Mouse (Mus musculus): ENCODE data around the gene Tmem239.
"Not testable (repeated sequence)": the region's sequence is repeated elsewhere in the genome, so short reads cannot be mapped to it uniquely, and the experiment has no call there.

Tmem239 gene

DNA sequence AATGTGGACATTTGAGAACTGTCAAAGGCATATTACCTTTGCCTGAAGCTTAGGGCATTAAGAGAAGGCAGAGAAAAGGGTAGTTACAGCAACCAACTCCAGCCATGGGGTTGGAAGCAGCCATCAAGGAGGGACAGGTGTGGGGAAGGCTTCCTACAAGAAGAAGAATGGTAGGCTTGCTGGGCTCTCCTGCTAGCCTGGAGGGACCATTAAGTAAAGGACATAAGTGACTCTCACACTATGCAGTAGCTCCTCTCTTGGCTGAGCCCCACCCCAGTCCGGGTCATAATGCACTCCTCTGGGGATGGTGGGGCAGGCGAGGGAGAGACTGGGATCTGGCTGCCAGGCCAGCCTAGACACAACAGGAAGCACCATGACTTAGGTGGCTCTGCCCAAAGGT, at the start of gene Tmem239:
Gene Tmem239 (plus strand): TSS at position 301 of the 400 bp plus-strand sequence.
- DNase-seq (ENCODE audit: low read depth, low spot score) = no peak

DNA sequence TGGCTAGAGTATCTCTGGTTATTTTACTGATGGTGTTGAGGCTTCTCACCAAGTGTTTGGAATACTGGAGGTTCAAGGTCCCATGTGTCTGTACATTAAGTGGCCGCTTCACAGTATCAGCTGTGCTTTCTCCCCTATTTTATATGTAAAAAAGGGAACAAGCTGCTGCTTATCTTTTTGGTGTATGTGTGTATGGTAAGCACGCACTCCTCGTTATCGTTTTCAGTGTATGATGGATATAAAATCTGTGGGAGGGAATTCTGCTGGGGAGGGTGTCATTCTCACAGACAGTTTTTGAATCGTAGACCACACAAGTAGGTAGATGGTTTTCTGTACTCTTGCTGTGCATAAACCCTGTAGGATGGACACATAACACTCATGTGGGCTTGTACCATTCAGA, 48.7 kb upstream of the Tmem239 start:
- no peak for DNase-seq (ENCODE audit: low read depth, low spot score)

DNA sequence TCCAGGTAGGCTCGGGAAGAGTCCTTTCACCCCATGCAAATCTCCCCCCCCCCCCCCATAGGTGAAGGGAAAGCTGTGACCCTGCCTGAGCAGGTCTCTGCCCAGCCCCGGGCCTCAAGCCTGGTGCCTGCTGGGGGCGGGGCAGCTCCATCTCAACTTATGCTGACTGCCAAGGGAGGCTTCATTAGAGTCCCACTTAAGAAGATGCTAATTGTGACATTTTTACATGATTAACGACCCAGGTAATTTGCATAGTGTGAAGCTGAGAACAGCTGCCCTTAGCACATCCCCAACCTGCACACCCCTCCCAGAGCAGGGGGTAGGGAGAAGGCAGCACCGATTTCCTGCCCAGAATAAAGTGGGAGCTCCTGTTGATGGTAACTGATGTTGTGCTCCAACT, 47.4 kb upstream of the Tmem239 start:
- no peak for DNase-seq (ENCODE audit: low read depth, low spot score)

DNA sequence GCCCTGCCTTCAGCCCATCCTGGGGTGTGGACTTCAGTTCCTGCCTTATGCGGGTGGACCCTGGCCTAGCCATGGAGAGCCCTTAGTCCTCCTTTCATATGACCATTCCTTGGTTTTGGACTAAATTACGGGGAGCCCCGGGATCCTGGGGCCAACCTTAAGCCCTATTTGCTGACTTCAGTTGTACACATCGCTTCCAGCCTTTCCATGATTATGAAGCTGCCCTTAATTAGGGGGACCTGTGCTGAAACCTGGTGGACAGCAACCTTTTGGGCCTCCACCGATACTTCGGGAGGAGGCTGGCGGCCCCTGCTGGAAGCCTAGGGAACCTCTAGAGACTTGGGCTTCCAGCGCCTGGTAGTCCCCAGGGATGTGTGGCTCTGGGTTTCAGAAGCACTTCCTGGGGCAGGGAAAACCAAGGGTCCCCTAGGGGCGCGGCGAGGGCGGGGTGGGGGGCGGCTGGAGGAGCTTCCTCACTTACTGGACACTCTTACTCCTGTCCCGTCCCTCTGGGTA, 43.7 kb upstream of the Tmem239 start:
- no peak for DNase-seq (ENCODE audit: low read depth, low spot score)

DNA sequence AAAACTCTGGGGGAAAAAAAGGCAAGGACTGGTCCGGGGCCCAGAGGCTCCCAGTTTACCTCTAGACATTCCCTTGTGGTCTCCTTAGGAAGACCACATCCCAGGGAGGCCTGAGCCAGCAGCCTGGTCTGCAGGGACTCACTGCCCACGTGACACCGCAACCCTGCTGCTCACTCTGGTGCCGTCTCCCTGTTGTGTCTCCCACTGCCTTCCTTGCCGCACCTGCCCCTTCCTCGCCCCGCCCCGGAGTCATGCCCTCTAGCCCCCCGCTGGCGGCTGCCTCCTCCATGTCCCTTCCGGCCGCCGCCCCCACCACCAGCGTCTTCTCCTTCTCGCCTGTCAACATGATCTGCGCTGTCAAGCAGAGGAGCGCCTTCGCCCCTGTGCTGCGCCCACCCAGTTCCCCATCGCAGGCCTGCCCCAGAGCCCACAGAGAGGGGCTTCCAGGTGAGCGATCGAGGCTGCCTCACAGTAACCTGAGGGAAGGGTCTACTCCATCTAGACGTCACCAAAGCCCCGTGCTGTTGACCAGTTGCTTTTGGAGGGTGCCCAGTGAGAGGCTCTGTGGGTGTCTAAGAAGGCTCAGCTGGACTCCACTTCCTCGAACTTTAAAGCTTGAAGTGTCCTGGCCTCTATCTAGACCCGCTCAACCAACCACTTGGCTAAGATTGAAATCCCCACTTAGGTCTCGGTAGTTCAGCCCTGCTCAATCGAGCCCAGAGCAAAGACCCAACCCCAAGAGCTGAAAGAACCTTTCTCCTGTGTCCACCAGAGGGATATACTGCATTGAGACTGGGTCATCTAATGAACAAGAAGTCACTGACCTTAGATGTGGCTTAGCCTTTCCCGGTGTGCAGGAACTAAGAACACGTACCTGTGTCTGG, 40.8 kb upstream of the Tmem239 start:
- DNase-seq (ENCODE audit: low read depth, low spot score) = no peak

DNA sequence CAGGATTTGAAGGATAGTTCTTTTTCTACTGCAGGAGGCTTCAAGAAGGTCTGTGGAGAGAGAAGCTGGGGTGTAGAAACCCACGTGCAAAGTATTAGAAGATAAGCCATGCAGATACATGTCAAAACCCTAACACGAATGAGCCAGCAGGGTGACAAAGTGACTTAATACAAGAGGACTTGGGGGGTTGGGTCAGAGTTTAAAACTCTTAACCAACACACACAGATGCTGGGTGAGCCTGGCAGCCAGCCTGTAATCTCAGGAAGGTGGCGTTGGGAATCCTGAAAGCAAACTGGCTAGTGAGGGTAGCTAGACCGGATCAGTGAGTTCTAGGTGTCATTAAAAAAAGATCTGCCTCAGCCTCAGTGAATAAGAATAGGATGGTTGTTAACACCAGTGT, 38.9 kb upstream of the Tmem239 start:
- DNase-seq (ENCODE audit: low read depth, low spot score) = no peak

DNA sequence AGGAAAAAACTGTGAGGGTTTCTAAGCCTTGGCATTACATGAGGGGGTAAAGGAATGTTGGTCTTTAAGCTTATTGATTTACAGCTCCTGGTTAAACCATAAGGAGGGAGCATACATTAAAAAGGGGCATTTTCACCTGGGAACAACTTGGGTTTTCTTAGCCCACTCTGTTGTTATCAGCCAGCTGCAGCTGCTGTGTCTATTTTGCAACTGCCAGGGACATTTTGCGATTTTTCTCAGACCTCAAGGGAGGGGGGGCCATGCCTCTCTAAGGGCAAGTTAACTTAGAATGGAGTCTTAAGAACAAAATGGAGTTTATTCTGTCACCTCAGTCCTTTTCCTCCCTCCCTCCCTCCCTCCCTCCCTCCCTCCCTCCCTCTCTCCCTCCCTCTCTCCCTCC, 33.3 kb upstream of the Tmem239 start:
- not testable (repeated sequence) for DNase-seq (ENCODE audit: low read depth, low spot score)

DNA sequence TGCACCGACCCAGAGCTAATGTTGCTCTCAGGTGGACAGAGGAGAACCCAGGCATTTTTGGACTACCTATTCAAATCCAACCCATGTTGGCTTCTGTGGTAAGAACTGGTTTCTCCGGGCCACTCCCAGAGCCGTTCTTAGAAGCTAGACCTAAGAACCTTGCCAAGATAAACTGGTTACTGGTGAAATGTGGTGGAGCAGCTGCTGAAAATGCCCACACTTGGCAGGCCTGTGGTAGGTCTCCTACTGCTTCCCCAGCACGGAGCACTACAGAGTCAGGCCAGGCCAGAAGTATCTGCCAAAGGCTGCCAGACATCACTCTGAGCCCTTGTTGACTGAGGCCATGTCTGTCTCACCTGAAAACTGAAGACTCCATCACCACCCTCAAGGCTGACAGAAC, 31.3 kb upstream of the Tmem239 start:
- no peak for DNase-seq (ENCODE audit: low read depth, low spot score)

DNA sequence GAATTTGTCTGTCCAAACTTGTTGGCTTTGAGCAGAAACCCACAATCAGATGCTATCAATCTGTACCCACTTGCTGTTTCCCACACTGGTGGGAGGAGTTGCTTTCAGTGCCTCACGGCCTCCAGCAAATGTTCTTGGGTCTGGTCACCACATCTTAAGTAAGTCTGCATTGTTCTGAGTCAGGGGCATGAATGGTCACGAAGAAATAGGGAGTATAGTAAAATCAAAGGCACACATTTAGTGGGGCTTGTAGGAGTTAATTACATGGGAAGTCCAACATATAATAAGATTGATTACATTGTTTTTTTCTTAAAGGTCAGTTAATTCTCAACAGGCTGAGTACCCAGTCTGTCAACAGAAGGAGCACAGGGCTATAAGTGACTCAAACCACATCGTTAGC, 23.1 kb upstream of the Tmem239 start:
- DNase-seq (ENCODE audit: low read depth, low spot score) = no peak

DNA sequence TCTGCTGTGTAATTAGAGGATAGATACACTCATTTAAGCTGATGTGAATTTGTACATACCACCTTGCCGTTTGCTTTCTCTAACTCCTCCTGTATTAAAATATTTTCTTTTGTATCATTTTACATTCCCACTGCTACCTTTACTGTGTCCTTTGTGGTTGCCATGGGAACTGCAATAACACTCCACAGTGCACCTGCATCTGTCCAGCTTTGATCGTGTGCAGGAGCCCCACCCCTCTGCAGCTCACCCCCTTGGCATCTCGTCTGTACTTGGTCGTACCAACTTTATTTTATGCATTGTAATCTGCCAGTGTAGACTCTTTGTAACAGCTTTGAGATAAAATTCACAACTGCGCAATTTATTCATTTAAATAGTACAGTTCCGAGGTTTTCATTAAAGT, 22.4 kb upstream of the Tmem239 start:
- no peak for DNase-seq (ENCODE audit: low read depth, low spot score)

DNA sequence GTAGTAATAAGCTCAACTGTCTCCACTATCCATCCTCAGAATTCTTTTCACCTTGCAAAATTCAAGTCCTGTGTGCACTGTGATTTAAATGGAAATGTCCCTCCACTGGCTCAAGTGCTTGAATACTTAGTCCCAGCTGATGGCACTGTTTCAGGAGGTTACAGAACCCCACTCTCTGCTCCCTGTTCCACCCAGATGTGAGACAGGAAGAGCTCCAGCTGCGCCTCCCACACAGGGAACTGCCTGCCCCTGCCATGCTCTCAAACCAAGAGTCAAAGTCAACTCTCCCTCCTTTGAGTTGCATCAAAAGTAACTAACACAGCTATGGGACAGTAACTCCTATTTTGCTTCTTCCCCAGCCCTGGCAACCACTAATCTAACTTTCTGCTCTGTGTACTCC, 20.1 kb upstream of the Tmem239 start:
- DNase-seq (ENCODE audit: low read depth, low spot score) = no peak

DNA sequence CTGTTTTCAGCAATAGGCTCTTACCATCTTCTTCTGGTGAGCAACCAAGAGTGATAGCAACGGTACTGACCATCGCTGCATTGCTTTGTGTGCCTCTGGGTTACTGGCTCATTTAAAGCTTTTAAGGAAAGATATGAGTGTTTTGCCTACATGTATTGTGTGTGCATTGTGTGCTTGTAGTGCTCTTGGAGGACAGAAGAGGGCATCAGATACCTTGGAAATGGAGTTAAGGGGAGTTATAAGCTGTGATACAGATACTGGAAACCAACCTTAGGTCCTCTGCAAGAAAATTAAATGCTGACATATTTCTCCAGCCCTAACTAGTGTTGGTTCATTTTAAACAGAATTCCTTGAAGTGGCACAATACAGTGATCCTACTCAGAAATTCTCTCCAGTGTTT, 17.5 kb upstream of the Tmem239 start:
- DNase-seq (ENCODE audit: low read depth, low spot score) = no peak

DNA sequence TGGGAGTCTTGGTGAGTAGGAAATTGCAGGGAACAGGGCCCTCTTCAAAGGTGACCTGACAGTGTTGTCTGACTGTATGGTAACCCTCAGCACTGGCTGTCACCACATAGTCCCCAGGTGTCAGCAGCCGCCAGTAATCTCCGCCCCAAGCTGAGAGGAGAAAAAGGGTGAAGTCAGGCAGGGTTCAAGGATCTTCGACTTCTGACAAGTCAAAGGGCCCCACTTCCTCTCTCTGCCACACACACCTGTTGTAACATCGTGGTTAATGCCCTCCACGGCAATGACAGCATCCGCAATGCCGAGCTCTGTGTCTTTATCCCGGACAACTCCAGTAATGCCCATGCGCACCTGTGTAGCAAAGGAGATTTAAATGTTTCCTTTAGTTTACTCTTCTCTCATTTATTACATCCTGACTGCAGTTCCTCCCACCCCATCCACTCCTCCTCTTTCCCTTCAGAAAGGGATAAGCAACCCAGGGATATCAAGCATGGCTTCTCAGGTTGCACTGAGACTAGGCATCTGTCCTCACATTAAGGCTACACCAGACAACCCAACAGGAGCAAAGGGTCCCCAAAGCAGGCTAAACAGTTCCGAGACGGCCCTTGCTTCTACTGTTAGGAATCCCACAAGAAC, 15.2 kb upstream of the Tmem239 start:
- DNase-seq (ENCODE audit: low read depth, low spot score) = no peak

DNA sequence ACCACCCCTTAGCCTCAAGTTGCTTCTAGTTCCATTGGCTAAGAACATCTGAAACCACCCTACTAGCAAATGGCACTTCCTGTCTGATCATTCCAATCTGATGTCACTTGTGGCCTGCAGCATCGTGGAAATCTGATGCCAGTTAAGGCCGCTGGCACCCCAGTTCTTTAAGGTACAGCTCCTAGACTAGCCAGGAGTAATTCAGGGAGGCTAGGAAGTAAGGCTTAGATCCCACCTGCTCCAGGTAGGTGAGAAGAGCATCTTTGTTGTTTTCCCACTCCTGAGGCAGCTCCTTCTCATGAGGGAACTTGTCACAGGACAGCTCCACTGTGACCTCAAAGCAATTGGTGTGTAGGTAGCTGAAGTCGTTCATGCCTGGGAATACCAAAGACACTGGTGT, 13.4 kb upstream of the Tmem239 start:
- no peak for DNase-seq (ENCODE audit: low read depth, low spot score)

DNA sequence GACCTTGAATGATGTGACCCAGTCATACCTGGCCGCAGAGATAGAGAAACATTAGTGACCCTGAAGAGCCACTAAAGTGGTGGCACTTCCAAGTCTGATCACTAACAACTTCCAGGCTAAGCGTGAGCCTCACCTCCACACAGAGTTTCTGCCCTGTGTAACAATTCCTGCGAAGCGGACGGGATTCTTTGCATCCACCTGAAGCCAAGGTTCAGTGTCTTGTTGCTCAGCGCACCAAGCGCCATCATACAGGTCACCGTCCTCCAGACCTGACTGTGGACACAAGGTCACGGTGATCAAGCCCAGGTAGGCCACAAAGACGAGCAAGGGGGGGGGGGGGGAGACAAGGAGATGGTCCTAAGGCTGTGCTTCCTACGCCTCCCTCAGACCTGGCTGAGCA, 10.6 kb upstream of the Tmem239 start:
- DNase-seq (ENCODE audit: low read depth, low spot score) = no peak

DNA sequence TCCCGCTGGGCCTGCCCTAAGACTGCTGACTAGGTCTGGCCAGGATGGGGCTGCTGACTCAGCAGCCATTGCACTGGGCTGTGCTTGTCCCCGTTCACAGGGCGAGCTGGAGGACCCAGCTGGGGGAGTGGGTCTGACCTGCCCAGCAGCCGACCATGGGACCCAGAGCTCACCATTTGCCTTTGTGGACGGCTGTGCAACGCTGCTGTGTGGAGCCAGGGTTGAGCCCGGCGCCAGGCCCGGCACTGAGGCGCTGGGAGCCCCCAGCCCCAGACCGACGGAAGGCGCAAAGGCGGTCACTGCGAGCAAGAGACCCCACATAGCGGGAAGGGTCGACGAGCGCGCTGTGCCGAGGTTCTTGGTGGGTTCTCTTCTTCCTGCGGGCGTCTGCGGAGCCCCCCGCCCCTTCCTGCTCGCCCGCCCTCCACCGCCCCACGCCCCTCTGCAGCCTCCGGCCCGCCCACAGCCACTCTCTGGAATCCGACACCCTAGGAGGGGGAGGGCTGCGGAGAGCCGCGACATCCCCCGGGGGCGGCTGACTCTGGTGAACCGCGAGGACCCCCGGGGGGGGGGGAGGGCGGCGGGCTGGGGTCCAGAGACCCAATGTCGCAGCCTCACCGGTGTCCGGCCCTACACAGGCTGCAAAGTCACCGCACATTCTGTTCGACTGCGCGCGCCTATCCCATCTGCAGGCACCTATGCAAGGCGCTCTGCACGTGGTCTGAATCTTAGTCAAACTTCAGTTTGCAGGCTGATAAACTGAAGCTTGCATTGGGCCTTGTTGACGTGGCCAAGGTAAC, 8.9 kb upstream of the Tmem239 start, which contains the start of gene Cpxm1:
Gene Cpxm1 (minus strand): TSS at position 389 of the 800 bp plus-strand sequence.
- no peak for DNase-seq (ENCODE audit: low read depth, low spot score)

DNA sequence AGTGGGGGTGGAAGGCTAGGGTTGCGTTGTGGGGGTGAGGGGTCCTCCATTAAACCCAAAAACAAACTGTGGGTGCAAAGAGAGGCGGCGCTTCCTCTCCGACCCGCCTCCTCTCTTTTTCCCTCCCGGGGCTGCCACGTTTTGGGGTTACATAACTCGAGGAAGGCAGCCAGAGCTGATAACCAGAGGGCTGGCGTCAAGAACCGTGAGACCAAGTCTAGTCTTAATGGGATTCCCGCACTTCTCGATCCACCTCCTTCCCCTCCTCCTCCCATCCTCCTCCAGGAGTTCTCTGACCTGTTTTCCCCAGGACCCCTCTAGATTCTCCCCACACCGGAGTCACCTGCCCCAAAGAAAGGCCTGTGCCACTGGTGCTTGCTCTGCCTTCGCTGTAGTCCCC, 8.2 kb upstream of the Tmem239 start:
- no peak for DNase-seq (ENCODE audit: low read depth, low spot score)

DNA sequence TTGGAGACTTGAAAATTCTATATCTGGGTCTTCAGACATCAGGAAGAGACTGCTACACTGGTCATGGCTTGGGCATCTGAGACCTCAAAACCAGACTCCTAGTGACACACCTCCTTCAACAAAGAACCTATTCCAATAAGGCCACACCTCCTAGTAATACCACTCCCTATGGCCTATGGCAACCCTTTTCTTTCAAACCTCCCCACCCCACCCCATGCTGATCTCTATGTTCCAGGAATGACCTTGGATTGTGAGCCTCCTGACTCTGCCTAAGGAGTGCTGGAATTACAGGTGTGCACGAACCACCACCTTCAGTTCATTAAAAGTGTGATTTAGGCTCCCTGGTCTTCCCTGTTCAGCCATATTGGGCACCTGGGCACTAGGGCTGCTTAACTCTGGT, 6.2 kb upstream of the Tmem239 start:
- DNase-seq (ENCODE audit: low read depth, low spot score) = no peak

DNA sequence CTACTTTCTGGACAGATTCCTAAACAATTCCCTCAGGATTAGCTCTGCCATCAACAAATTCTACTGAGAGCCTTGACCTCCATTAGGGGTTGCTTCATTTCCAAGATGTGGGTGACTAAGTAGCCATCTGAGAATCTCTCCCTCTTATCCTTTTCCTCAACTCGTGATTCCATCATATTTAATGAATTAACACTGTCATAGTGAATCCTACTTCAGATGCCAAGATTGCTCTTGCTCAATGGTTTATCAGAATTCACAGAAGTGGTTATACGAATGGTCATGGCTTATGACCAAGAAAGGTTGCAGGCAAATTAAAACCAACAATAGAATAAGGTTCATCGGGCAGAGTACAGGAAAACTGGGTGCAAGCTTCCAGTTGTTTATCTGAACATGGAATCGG, 4.4 kb upstream of the Tmem239 start:
- no peak for DNase-seq (ENCODE audit: low read depth, low spot score)

DNA sequence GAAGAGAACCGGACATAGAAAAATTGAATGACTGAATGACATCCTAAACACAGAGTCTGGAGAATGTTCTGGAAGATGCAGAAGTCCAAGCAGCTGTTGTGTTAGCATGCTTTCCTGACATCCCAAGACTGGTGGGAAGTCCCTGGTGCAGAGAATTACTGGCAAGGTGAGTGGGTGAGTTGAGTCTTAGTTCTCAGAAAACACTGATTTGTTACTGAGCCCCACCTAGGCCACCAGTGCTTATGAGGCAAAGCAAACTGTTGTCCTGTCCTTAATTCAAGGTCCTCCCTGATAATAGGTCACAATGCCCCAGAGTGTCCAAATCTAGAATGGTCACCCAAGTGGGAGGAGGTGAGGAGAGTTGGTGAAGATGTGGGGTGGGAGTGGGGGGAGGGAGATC, 1.3 kb upstream of the Tmem239 start, which contains the start of the genes Gm28372 and 1700020A23Rik:
Gene Gm28372 (plus strand): TSS at position 301 of the 400 bp plus-strand sequence.
Gene 1700020A23Rik (plus strand): TSS at position 321 of the 400 bp plus-strand sequence.
- no peak for DNase-seq (ENCODE audit: low read depth, low spot score)

DNA sequence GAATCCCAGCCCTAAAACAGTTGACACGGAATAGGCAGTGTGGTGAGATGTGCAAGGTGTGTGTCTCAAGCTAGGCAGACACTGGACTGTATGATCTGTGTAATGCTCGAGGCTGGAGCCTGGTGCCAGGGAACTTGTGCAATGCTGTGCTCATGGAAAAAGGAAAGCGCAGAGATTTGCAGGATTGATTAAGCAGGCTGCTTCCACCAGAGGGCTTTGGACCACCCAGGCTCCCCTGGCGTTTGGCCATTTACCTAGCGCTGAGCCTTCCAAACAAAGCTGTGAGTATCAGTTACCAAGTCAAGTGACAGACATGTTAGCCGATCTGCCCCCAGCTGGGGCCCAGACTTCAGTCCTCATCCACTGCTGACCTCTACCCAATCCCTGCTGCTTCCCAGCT, 1.9 kb downstream of the Tmem239 start:
- DNase-seq (ENCODE audit: low read depth, low spot score) = no peak
